Mouse (Mus musculus) liver, embryonic 11.5 days (tissue): ENCODE measurements around the gene Kcnj6. TPM values are rescaled to one million over a fixed set of nuclear protein-coding genes. Genes with fewer than 3 reads are reported as not detected.

Experiments used
- ATAC-seq: fragments of 200-750 bp; cut with Nextera tagmentation; replicated peaks from 2 replicates; pipeline ENCODE4 v1.8.0; 2017; ENCODE audit warnings: moderate number of reproducible peaks, mild to moderate bottlenecking, moderate TSS enrichment, moderate library complexity; ENCODE audit not compliant: low FRiP score
- DNase-seq: peaks from one replicate; pipeline ENCODE4 v3.0.0-alpha.2; 2017; ENCODE audit warnings: low spot score
- H3K27ac ChIP-seq: fragments of 300-500 bp; sonication (generic); 2 replicates; pipeline ENCODE4 v1.5.1; 2014; ENCODE audit warnings: mild to moderate bottlenecking, low read depth, low read length, control low read depth
- H3K27me3 ChIP-seq: fragments of 300-500 bp; sonication (generic); replicated peaks from 2 replicates; pipeline ENCODE4 v1.6.1; 2014; ENCODE audit warnings: low read length, mixed read lengths; ENCODE audit not compliant: control insufficient read depth, insufficient read depth
- H3K36me3 ChIP-seq: fragments of 300-500 bp; sonication (generic); 2 replicates; pipeline ENCODE4 v1.6.1; 2014; ENCODE audit warnings: mild to moderate bottlenecking, low read length, moderate library complexity, mixed read lengths; ENCODE audit not compliant: control insufficient read depth, insufficient read depth
- H3K4me1 ChIP-seq: fragments of 300-500 bp; sonication (generic); replicated peaks from 2 replicates; pipeline ENCODE4 v1.6.1; 2014; ENCODE audit warnings: low read length, mixed read lengths; ENCODE audit not compliant: control insufficient read depth, insufficient read depth
- H3K4me2 ChIP-seq: fragments of 300-500 bp; sonication (generic); 2 replicates; pipeline ENCODE4 v1.6.1; 2014; ENCODE audit warnings: mild to moderate bottlenecking, control low read depth, moderate library complexity
- H3K4me3 ChIP-seq: fragments of 300-500 bp; sonication (generic); 2 replicates; pipeline ENCODE4 v1.5.1; 2014; ENCODE audit warnings: low read depth, low read length, control low read depth
- H3K9ac ChIP-seq: fragments of 300-500 bp; sonication (generic); 2 replicates; pipeline ENCODE4 v1.6.1; 2014; ENCODE audit warnings: low read depth, low read length, control low read depth
- H3K9me3 ChIP-seq: fragments of 300-500 bp; sonication (generic); 2 replicates; pipeline ENCODE4 v1.6.1; 2016; ENCODE audit warnings: low read length, inconsistent platforms, mixed read lengths; ENCODE audit not compliant: control insufficient read depth
- WGBS: fragments of 180-500 bp; shearing (Covaris S2); extraction: QIAGEN DNeasy Blood & Tissue Kit; methylation state at CpG from one replicate; pipeline ENCODE4 v1.1.7; 2014; 5-methylcytosine and 5-hydroxymethylcytosine counted together
- polyA plus RNA-seq: library from polyadenylated mRNA; unstranded; fragments of >200 nt; fragmentation: Nextera tagmentation; extraction: Ambion mirVana; gene quantifications from 2 replicates; pipeline ENCODE4 v1.2.1, GENCODE M21; 2014

Gene Kcnj6
- polyA plus RNA-seq, 1 experiment from 2014 or later, result not detected

- Histone ChIP-seq H3K4me2 (no peak overlapping the region), H3K27me3 (no peaks in the 10 kb centered on the region), H3K9me3 (no peaks in the 10 kb centered on the region), H3K4me1 (no peaks in the 10 kb centered on the region), H3K4me3 (no peak overlapping the region), H3K27ac (no peak overlapping the region), H3K36me3 (no peaks in the 10 kb centered on the region), H3K9ac (no peak overlapping the region)
- DNase-seq, result no peak
- 74% methylated on average over 19 of the region's 19 CpGs for WGBS
- no peak for ATAC-seq
Measured at GRCm38 (mm10) chr16:94852407-94853160, 144.9 kb downstream of the Kcnj6 start.

GRCm38 (mm10) chr16:94850393-94850792 lies 147.1 kb downstream of the Kcnj6 start:
- H3K36me3 ChIP-seq, result no peaks in the 10 kb centered on the region
- no peak overlapping the region for H3K4me3 ChIP-seq
- no peaks in the 10 kb centered on the region for H3K9me3 ChIP-seq
- ATAC-seq (no peak), DNase-seq (no peak)
- H3K4me1 ChIP-seq, result no peaks in the 10 kb centered on the region
- H3K4me2 ChIP-seq, result no peak overlapping the region
- no peaks in the 10 kb centered on the region for H3K27me3 ChIP-seq
- no peak overlapping the region for H3K9ac ChIP-seq
- WGBS, result 65% methylated on average over 14 of the region's 14 CpGs
- H3K27ac ChIP-seq, result no peak overlapping the region

GRCm38 (mm10) chr16:94845996-94846395 lies 151.5 kb downstream of the Kcnj6 start:
- DNase-seq (no peak), ATAC-seq (no peak)
- Histone ChIP-seq H3K27ac (no peak overlapping the region), H3K9me3 (no peaks in the 10 kb centered on the region), H3K4me3 (no peak overlapping the region), H3K4me1 (no peaks in the 10 kb centered on the region), H3K9ac (no peak overlapping the region), H3K36me3 (no peaks in the 10 kb centered on the region), H3K4me2 (no peak overlapping the region), H3K27me3 (no peaks in the 10 kb centered on the region)
- WGBS, result 77% methylated on average over 5 of the region's 5 CpGs

GRCm38 (mm10) chr16:94844769-94845168 lies 152.7 kb downstream of the Kcnj6 start:
- Histone ChIP-seq H3K4me1 (no peaks in the 10 kb centered on the region), H3K9me3 (no peaks in the 10 kb centered on the region), H3K27me3 (no peaks in the 10 kb centered on the region), H3K4me2 (no peak overlapping the region), H3K27ac (no peak overlapping the region), H3K9ac (no peak overlapping the region), H3K36me3 (no peaks in the 10 kb centered on the region), H3K4me3 (no peak overlapping the region)
- DNase-seq, result no peak
- WGBS, result 68% methylated on average over 4 of the region's 4 CpGs
- no peak for ATAC-seq

- DNase-seq, result no peak
- no peak overlapping the region for H3K27ac ChIP-seq
- no peak for ATAC-seq
- WGBS, result 47% methylated on average over 6 of the region's 6 CpGs
- no peak overlapping the region for H3K9ac ChIP-seq
- H3K4me3 ChIP-seq, result no peak overlapping the region
- H3K4me1 ChIP-seq, result no peaks in the 10 kb centered on the region
- no peak overlapping the region for H3K4me2 ChIP-seq
- no peaks in the 10 kb centered on the region for H3K36me3 ChIP-seq
- H3K27me3 ChIP-seq, result no peaks in the 10 kb centered on the region
- no peaks in the 10 kb centered on the region for H3K9me3 ChIP-seq
Measured at GRCm38 (mm10) chr16:94839398-94839797, 158.1 kb downstream of the Kcnj6 start.

GRCm38 (mm10) chr16:94837881-94838280 lies 159.6 kb downstream of the Kcnj6 start:
- ATAC-seq, result no peak

GRCm38 (mm10) chr16:94834502-94834901 lies 163.0 kb downstream of the Kcnj6 start:
- Histone ChIP-seq H3K27me3 (no peaks in the 10 kb centered on the region), H3K9me3 (no peaks in the 10 kb centered on the region), H3K4me1 (no peaks in the 10 kb centered on the region), H3K36me3 (no peaks in the 10 kb centered on the region), H3K4me3 (no peak overlapping the region), H3K27ac (no peak overlapping the region), H3K9ac (no peak overlapping the region), H3K4me2 (no peak overlapping the region)
- ATAC-seq, result no peak
- DNase-seq, result no peak
- 85% methylated on average over 9 of the region's 9 CpGs for WGBS

More at GRCm38 (mm10) chr16:94837881-94838280, 159.6 kb downstream of the Kcnj6 start:
- no peak overlapping the region for H3K4me3 ChIP-seq
- no peaks in the 10 kb centered on the region for H3K27me3 ChIP-seq
- no peak overlapping the region for H3K4me2 ChIP-seq
- H3K36me3 ChIP-seq, result no peaks in the 10 kb centered on the region
- DNase-seq, result no peak
- no peak overlapping the region for H3K27ac ChIP-seq
- no peak overlapping the region for H3K9ac ChIP-seq
- no peaks in the 10 kb centered on the region for H3K9me3 ChIP-seq
- 79% methylated on average over 9 of the region's 9 CpGs for WGBS
- H3K4me1 ChIP-seq, result no peaks in the 10 kb centered on the region

GRCm38 (mm10) chr16:94828166-94828565 lies 169.3 kb downstream of the Kcnj6 start:
- no peaks in the 10 kb centered on the region for H3K9me3 ChIP-seq
- no peak overlapping the region for H3K27ac ChIP-seq
- DNase-seq (no peak), ATAC-seq (no peak)
- no peaks in the 10 kb centered on the region for H3K27me3 ChIP-seq
- H3K36me3 ChIP-seq, result no peaks in the 10 kb centered on the region
- WGBS, result 84% methylated on average over 18 of the region's 18 CpGs
- no peak overlapping the region for H3K4me3 ChIP-seq
- H3K4me1 ChIP-seq, result no peaks in the 10 kb centered on the region
- H3K9ac ChIP-seq, result no peak overlapping the region
- H3K4me2 ChIP-seq, result no peak overlapping the region

GRCm38 (mm10) chr16:94827092-94827585 lies 170.4 kb downstream of the Kcnj6 start:
- no peaks in the 10 kb centered on the region for H3K9me3 ChIP-seq
- H3K4me2 ChIP-seq, result no peak overlapping the region
- H3K4me3 ChIP-seq, result no peak overlapping the region
- no peaks in the 10 kb centered on the region for H3K36me3 ChIP-seq
- H3K27me3 ChIP-seq, result no peaks in the 10 kb centered on the region
- H3K4me1 ChIP-seq, result no peaks in the 10 kb centered on the region
- H3K9ac ChIP-seq, result no peak overlapping the region
- DNase-seq (no peak), ATAC-seq (no peak)
- WGBS, result 71% methylated on average over 8 of the region's 8 CpGs
- no peak overlapping the region for H3K27ac ChIP-seq
